Mouse (Mus musculus): ENCODE results near the gene Ppp1r12c. TPM values are rescaled to one million over a fixed set of nuclear protein-coding genes. Genes with fewer than 3 reads are reported as not detected.
"Not testable (repeated sequence)": the region's sequence is repeated elsewhere in the genome, so short reads cannot be mapped to it uniquely, and the experiment has no call there.

The Ppp1r12c gene
- polyA plus RNA-seq, 1 experiment from 2014 or later = 52.4 TPM

DNA sequence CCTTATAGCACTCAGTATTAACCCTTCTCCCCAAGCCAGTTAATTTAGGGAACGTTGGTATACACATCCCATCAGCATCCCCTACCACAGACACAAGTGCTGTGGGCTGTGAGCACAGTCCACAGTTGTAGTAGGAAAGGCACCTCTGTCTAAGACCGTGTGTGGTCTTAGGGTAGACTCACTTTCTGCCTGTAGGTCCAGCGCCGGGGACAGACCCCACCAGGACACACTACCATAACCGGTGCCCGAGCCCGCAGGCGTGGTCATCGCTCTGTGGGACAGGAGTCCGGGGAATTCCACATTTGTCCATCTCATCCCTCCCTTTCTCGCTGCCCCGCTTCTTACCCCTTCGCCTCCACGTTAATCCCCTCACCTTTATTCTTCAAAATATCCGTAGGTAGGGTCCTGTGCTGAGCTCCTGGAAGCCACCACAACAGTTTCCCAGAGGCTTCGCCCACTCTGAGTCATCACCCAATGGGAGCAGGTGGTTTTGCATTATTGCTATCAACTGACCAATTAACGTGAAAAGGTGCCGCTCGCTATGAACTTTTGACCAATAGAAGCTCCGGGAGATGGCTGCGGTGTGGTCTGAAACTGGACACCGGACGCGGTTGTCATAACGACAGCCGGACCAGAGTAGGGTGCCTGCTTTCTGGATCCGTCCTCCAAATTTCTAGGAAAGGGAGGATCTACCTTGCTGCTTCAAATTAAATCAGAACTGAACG is 30.7 kb upstream of the Ppp1r12c start, which contains the start of gene Dnaaf3:
Gene Dnaaf3 (minus strand): TSS at position 449 of the 725 bp plus-strand sequence.
- no peak within 1 kb of the TSS for H3K9ac ChIP-seq (replicated peaks; ENCODE audit: low read depth, low read length)
- H3K36me3 ChIP-seq (ENCODE audit: control insufficient read depth, insufficient read depth, low read length) = no peaks in the 10 kb centered on the region
- peak within 1 kb of the TSS; percentile 29 for H3K4me2 ChIP-seq (ENCODE audit: low read depth, low read length)
- no peaks in the 10 kb centered on the region for H3K9me3 ChIP-seq (ENCODE audit: control insufficient read depth, low read length)
- ATAC-seq (ENCODE audit: low read depth) = peak; percentile 63; the same call in 1 of the 2 replicates
- H3K27me3 ChIP-seq (ENCODE audit: control insufficient read depth, insufficient read depth, low read length) = no peaks in the 10 kb centered on the region
- whole genome bisulfite sequencing = under 1% methylated on average over 28 of the region's 28 CpGs
- peak within 1 kb of the TSS; percentile 7; the same call in 1 of the 2 replicates for H3K4me3 ChIP-seq (ENCODE audit: low read depth, low read length)
- no peaks in the 10 kb centered on the region for H3K4me1 ChIP-seq (ENCODE audit: control insufficient read depth, insufficient read depth, low read length)
- no peak within 1 kb of the TSS for H3K27ac ChIP-seq (ENCODE audit: low read depth, low read length)

DNA sequence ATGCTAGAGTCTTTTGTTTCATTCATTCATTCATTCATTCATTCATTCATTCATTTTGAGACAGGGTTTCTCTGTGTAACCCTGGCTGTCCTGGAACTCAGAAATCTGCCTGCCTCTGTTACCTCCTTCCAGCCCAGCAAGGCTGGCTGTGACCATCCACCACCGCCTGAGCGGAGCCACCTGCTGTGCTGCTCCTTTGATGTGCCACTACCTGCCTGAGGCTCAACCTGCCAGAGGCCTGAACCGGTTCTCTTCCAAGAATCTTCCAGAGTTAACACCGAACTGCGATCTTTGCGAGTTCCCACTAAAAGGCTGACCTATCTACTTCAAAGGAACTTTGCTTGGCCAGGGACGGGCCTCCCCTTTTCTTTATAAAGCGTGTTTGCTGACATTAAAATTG is 28.7 kb upstream of the Ppp1r12c start:
- H3K36me3 ChIP-seq (ENCODE audit: control insufficient read depth, insufficient read depth, low read length); H3K4me1 ChIP-seq (ENCODE audit: control insufficient read depth, insufficient read depth, low read length); H3K4me2 ChIP-seq (ENCODE audit: low read depth, low read length); H3K9ac ChIP-seq (replicated peaks; ENCODE audit: low read depth, low read length); H3K27me3 ChIP-seq (ENCODE audit: control insufficient read depth, insufficient read depth, low read length); ATAC-seq (ENCODE audit: low read depth); H3K4me3 ChIP-seq (ENCODE audit: low read depth, low read length); H3K9me3 ChIP-seq (ENCODE audit: control insufficient read depth, low read length); H3K27ac ChIP-seq (ENCODE audit: low read depth, low read length): not testable (repeated sequence)
- WGBS = 49% methylated on average over 7 of the region's 8 CpGs

- WGBS = 50% methylated on average over 18 of the region's 18 CpGs
- peaks cover 5% of the 10 kb centered on the region; the same call in 1 of the 2 replicates for H3K4me1 ChIP-seq (ENCODE audit: control insufficient read depth, insufficient read depth, low read length)
- H3K36me3 ChIP-seq (ENCODE audit: control insufficient read depth, insufficient read depth, low read length) = no peaks in the 10 kb centered on the region
- no peak overlapping the region for H3K27ac ChIP-seq (ENCODE audit: low read depth, low read length)
- no peaks in the 10 kb centered on the region for H3K27me3 ChIP-seq (ENCODE audit: control insufficient read depth, insufficient read depth, low read length)
- no peak for ATAC-seq (ENCODE audit: low read depth)
- peak overlapping the region; percentile 24; the same call in 1 of the 2 replicates for H3K4me3 ChIP-seq (ENCODE audit: low read depth, low read length)
- no peaks in the 10 kb centered on the region for H3K9me3 ChIP-seq (ENCODE audit: control insufficient read depth, low read length)
- H3K9ac ChIP-seq (replicated peaks; ENCODE audit: low read depth, low read length) = no peak overlapping the region
- H3K4me2 ChIP-seq (ENCODE audit: low read depth, low read length) = peak overlapping the region; percentile 52; the same call in 1 of the 2 replicates
Observed at GRCm38 (mm10) chr7:4527302-4527689, 25.8 kb upstream of the Ppp1r12c start.

GRCm38 (mm10) chr7:4526341-4527301 is 25.1 kb upstream of the Ppp1r12c start:
- WGBS = 28% methylated on average over 40 of the region's 40 CpGs
- peak; percentile 96 for ATAC-seq (ENCODE audit: low read depth)
- Histone ChIP-seq H3K36me3 (ENCODE audit: control insufficient read depth, insufficient read depth, low read length) (no peaks in the 10 kb centered on the region), H3K9ac (replicated peaks; ENCODE audit: low read depth, low read length) (peak overlapping the region; percentile 44), H3K4me3 (ENCODE audit: low read depth, low read length) (peak overlapping the region; percentile 24), H3K4me2 (ENCODE audit: low read depth, low read length) (peak overlapping the region; percentile 52), H3K4me1 (ENCODE audit: control insufficient read depth, insufficient read depth, low read length) (peaks cover 5% of the 10 kb centered on the region; the same call in 1 of the 2 replicates), H3K9me3 (ENCODE audit: control insufficient read depth, low read length) (no peaks in the 10 kb centered on the region), H3K27ac (ENCODE audit: low read depth, low read length) (peak overlapping the region; percentile 29; the same call in 1 of the 2 replicates), H3K27me3 (ENCODE audit: control insufficient read depth, insufficient read depth, low read length) (no peaks in the 10 kb centered on the region)

DNA sequence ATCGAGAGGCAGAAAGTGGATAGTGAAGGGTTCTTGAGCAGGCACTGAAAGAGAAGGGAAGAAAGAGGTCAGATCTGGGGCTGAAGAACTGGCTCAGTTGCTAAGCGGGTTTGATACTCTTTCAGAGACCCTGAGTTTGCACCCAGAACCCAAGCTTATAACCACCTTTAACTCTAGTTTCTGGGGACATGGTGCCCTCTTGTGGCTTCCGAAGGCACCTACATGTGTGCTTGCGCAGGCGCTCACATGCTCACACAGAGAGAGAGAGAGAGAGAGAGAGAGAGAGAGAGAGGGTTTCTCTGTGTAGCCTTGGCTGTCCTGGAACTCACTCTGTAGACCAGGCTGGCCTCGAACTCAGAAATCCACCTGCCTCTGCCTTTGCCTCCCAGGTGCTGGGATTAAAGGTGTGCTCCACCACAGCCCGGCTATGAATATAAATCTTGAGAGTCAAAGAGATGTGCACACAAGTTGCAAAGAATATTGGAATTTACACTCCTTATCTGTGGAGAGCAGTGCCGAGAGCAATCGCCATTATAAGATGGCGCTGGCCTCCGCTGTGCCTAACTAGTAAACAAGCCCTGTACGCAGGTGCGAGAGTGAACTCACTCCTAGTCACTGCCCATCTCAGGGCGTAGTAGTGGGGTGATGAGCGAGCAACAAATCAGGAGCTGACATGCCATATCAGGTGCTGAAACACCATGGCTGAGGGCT is 22.9 kb upstream of the Ppp1r12c start, which contains the start of gene Tnni3:
Gene Tnni3 (minus strand): TSS at position 18 of the 711 bp plus-strand sequence.
- H3K4me3 ChIP-seq (ENCODE audit: low read depth, low read length); H3K4me1 ChIP-seq (ENCODE audit: control insufficient read depth, insufficient read depth, low read length); H3K9ac ChIP-seq (replicated peaks; ENCODE audit: low read depth, low read length); H3K27me3 ChIP-seq (ENCODE audit: control insufficient read depth, insufficient read depth, low read length); H3K9me3 ChIP-seq (ENCODE audit: control insufficient read depth, low read length); H3K4me2 ChIP-seq (ENCODE audit: low read depth, low read length); ATAC-seq (ENCODE audit: low read depth); H3K36me3 ChIP-seq (ENCODE audit: control insufficient read depth, insufficient read depth, low read length); H3K27ac ChIP-seq (ENCODE audit: low read depth, low read length): not testable (repeated sequence)
- WGBS = 72% methylated on average over 15 of the region's 15 CpGs

GRCm38 (mm10) chr7:4523205-4524130 is 22.0 kb upstream of the Ppp1r12c start:
- Histone ChIP-seq H3K4me3 (ENCODE audit: low read depth, low read length) (no peak overlapping the region), H3K36me3 (ENCODE audit: control insufficient read depth, insufficient read depth, low read length) (no peaks in the 10 kb centered on the region), H3K9ac (replicated peaks; ENCODE audit: low read depth, low read length) (no peak overlapping the region), H3K27me3 (ENCODE audit: control insufficient read depth, insufficient read depth, low read length) (no peaks in the 10 kb centered on the region), H3K9me3 (ENCODE audit: control insufficient read depth, low read length) (no peaks in the 10 kb centered on the region), H3K4me2 (ENCODE audit: low read depth, low read length) (no peak overlapping the region), H3K4me1 (ENCODE audit: control insufficient read depth, insufficient read depth, low read length) (peaks cover 5% of the 10 kb centered on the region; the same call in 1 of the 2 replicates), H3K27ac (ENCODE audit: low read depth, low read length) (no peak overlapping the region)
- WGBS = 93% methylated on average over 33 of the region's 33 CpGs
- ATAC-seq (ENCODE audit: low read depth) = no peak

GRCm38 (mm10) chr7:4522292-4522691 is 20.8 kb upstream of the Ppp1r12c start:
- Histone ChIP-seq H3K9ac (replicated peaks; ENCODE audit: low read depth, low read length) (no peak overlapping the region), H3K27ac (ENCODE audit: low read depth, low read length) (no peak overlapping the region), H3K4me1 (ENCODE audit: control insufficient read depth, insufficient read depth, low read length) (peaks cover 5% of the 10 kb centered on the region; the same call in 1 of the 2 replicates), H3K9me3 (ENCODE audit: control insufficient read depth, low read length) (no peaks in the 10 kb centered on the region), H3K36me3 (ENCODE audit: control insufficient read depth, insufficient read depth, low read length) (no peaks in the 10 kb centered on the region), H3K4me2 (ENCODE audit: low read depth, low read length) (no peak overlapping the region), H3K4me3 (ENCODE audit: low read depth, low read length) (no peak overlapping the region), H3K27me3 (ENCODE audit: control insufficient read depth, insufficient read depth, low read length) (no peaks in the 10 kb centered on the region)
- ATAC-seq (ENCODE audit: low read depth) = no peak
- 85% methylated on average over 6 of the region's 6 CpGs for WGBS
